Mouse (Mus musculus) neural tube, embryonic 14.5 days (tissue): ENCODE measurements around the gene Plac9a. TPM values are rescaled to one million over a fixed set of nuclear protein-coding genes. Genes with fewer than 3 reads are reported as not detected.
A peak's percentile ranks its signal among the peaks of the same experiment; 100 is the strongest.

Experiments
- ATAC-seq: fragments of 200-750 bp; cut with Nextera tagmentation; 2 replicates; pipeline ENCODE4 v1.8.0; 2017; ENCODE audit warnings: low read depth, mild to moderate bottlenecking, moderate TSS enrichment, moderate library complexity
- H3K27ac ChIP-seq: fragments of 300-500 bp; sonication (generic); 2 replicates; pipeline ENCODE4 v1.5.1; 2014; ENCODE audit warnings: low read depth, mild to moderate bottlenecking, control low read depth, low read length, moderate library complexity, mixed read lengths
- H3K27me3 ChIP-seq: fragments of 300-500 bp; sonication (generic); 2 replicates; pipeline ENCODE4 v1.6.1; 2014; ENCODE audit warnings: low read length; ENCODE audit not compliant: control insufficient read depth, insufficient read depth
- H3K36me3 ChIP-seq: fragments of 300-500 bp; sonication (generic); 2 replicates; pipeline ENCODE4 v1.6.1; 2014; ENCODE audit warnings: low read length, mixed read lengths; ENCODE audit not compliant: control insufficient read depth, insufficient read depth
- H3K4me1 ChIP-seq: fragments of 300-500 bp; sonication (generic); 2 replicates; pipeline ENCODE4 v1.6.1; 2014; ENCODE audit warnings: low read length; ENCODE audit not compliant: control insufficient read depth, insufficient read depth
- H3K4me2 ChIP-seq: fragments of 300-500 bp; sonication (generic); 2 replicates; pipeline ENCODE4 v1.6.1; 2014; ENCODE audit warnings: mild to moderate bottlenecking, low read depth, low read length, control low read depth
- H3K4me3 ChIP-seq: fragments of 300-500 bp; sonication (generic); 2 replicates; pipeline ENCODE4 v1.5.1; 2014; ENCODE audit warnings: low read depth, low read length, control low read depth, mixed read lengths
- H3K9ac ChIP-seq: fragments of 300-500 bp; sonication (generic); replicated peaks from 2 replicates; pipeline ENCODE4 v1.6.1; 2014; ENCODE audit warnings: low read depth, mild to moderate bottlenecking, control low read depth, low read length, mixed read lengths
- H3K9me3 ChIP-seq: fragments of 300-500 bp; sonication (generic); 2 replicates; pipeline ENCODE4 v1.6.1; 2016; ENCODE audit warnings: low read length; ENCODE audit not compliant: control insufficient read depth
- WGBS: fragments of 180-500 bp; shearing (Covaris S2); extraction: QIAGEN DNeasy Blood & Tissue Kit; methylation state at CpG from one replicate; pipeline ENCODE4 v1.1.7; 2014; 5-methylcytosine and 5-hydroxymethylcytosine counted together
- polyA plus RNA-seq: library from polyadenylated mRNA; unstranded; fragments of >200 nt; fragmentation: Nextera tagmentation; extraction: Ambion mirVana; gene quantifications from 2 replicates; pipeline ENCODE4 v1.2.1, GENCODE M21; 2014

Gene Plac9a
- polyA plus RNA-seq, 1 experiment from 2014 or later = not detected

- no peaks in the 10 kb centered on the region for H3K36me3 ChIP-seq
- 97% methylated on average over 4 of the region's 4 CpGs for WGBS
- peaks cover 19% of the 10 kb centered on the region for H3K27me3 ChIP-seq
Observed at GRCm38 (mm10) chr14:25844372-25844771, 58.5 kb downstream of the Plac9a start.

GRCm38 (mm10) chr14:25842688-25843003 lies 60.3 kb downstream of the Plac9a start:
- Histone ChIP-seq H3K9me3 (no peaks in the 10 kb centered on the region), H3K4me2 (peak overlapping the region; percentile 90), H3K27ac (no peak overlapping the region), H3K9ac (no peak overlapping the region), H3K36me3 (no peaks in the 10 kb centered on the region), H3K27me3 (peaks cover 19% of the 10 kb centered on the region), H3K4me3 (peak overlapping the region; percentile 42), H3K4me1 (peaks cover 8% of the 10 kb centered on the region; the same call in 1 of the 2 replicates)
- WGBS = under 1% methylated on average over 12 of the region's 12 CpGs
- no peak for ATAC-seq

More at GRCm38 (mm10) chr14:25844372-25844771, 58.5 kb downstream of the Plac9a start:
- Histone ChIP-seq H3K4me2 (no peak overlapping the region), H3K4me3 (no peak overlapping the region), H3K4me1 (peaks cover 8% of the 10 kb centered on the region; the same call in 1 of the 2 replicates), H3K9me3 (no peaks in the 10 kb centered on the region), H3K27ac (no peak overlapping the region), H3K9ac (no peak overlapping the region)
- no peak for ATAC-seq

GRCm38 (mm10) chr14:25841991-25842687 lies 60.8 kb downstream of the Plac9a start, which contains the start of gene Anxa11:
Gene Anxa11 (plus strand): TSS chr14:25842156.
- H3K27me3 ChIP-seq = peaks cover 19% of the 10 kb centered on the region
- peak; percentile 21; the same call in 1 of the 2 replicates for ATAC-seq
- H3K27ac ChIP-seq = no peak within 1 kb of the TSS
- peaks cover 8% of the 10 kb centered on the region; the same call in 1 of the 2 replicates for H3K4me1 ChIP-seq
- under 1% methylated on average over 53 of the region's 54 CpGs for WGBS
- H3K4me2 ChIP-seq = peak within 1 kb of the TSS; percentile 90
- no peaks in the 10 kb centered on the region for H3K36me3 ChIP-seq
- no peaks in the 10 kb centered on the region for H3K9me3 ChIP-seq
- H3K4me3 ChIP-seq = peak within 1 kb of the TSS; percentile 42
- peak within 1 kb of the TSS; percentile 34 for H3K9ac ChIP-seq

GRCm38 (mm10) chr14:25841579-25841978 lies 61.3 kb downstream of the Plac9a start:
- no peaks in the 10 kb centered on the region for H3K9me3 ChIP-seq
- H3K27ac ChIP-seq = no peak overlapping the region
- H3K9ac ChIP-seq = no peak overlapping the region
- WGBS = 2% methylated on average over 4 of the region's 4 CpGs
- peaks cover 8% of the 10 kb centered on the region; the same call in 1 of the 2 replicates for H3K4me1 ChIP-seq
- no peak for ATAC-seq
- H3K27me3 ChIP-seq = peaks cover 19% of the 10 kb centered on the region
- H3K36me3 ChIP-seq = no peaks in the 10 kb centered on the region
- H3K4me2 ChIP-seq = peak overlapping the region; percentile 90
- H3K4me3 ChIP-seq = peak overlapping the region; percentile 42

GRCm38 (mm10) chr14:25840961-25841360 lies 61.9 kb downstream of the Plac9a start:
- Histone ChIP-seq H3K4me1 (peaks cover 8% of the 10 kb centered on the region; the same call in 1 of the 2 replicates), H3K9ac (no peak overlapping the region), H3K36me3 (no peaks in the 10 kb centered on the region), H3K27ac (no peak overlapping the region), H3K4me3 (no peak overlapping the region), H3K9me3 (no peaks in the 10 kb centered on the region), H3K4me2 (no peak overlapping the region), H3K27me3 (peaks cover 19% of the 10 kb centered on the region)
- ATAC-seq = no peak
- 5% methylated on average over 7 of the region's 7 CpGs for WGBS

- Histone ChIP-seq H3K4me2 (no peak overlapping the region), H3K27ac (no peak overlapping the region), H3K9ac (no peak overlapping the region), H3K4me3 (no peak overlapping the region), H3K27me3 (peaks cover 19% of the 10 kb centered on the region), H3K9me3 (no peaks in the 10 kb centered on the region), H3K4me1 (peaks cover 8% of the 10 kb centered on the region; the same call in 1 of the 2 replicates), H3K36me3 (no peaks in the 10 kb centered on the region)
- 75% methylated on average over 7 of the region's 7 CpGs for WGBS
- ATAC-seq = no peak
Observed at GRCm38 (mm10) chr14:25839791-25840190, 63.1 kb downstream of the Plac9a start.

GRCm38 (mm10) chr14:25838411-25838810 lies 64.5 kb downstream of the Plac9a start:
- no peak overlapping the region for H3K4me2 ChIP-seq
- H3K27ac ChIP-seq = no peak overlapping the region
- no peak overlapping the region for H3K4me3 ChIP-seq
- no peaks in the 10 kb centered on the region for H3K36me3 ChIP-seq
- no peak overlapping the region for H3K9ac ChIP-seq
- no peak for ATAC-seq
- no peaks in the 10 kb centered on the region for H3K9me3 ChIP-seq
- peaks cover 8% of the 10 kb centered on the region; the same call in 1 of the 2 replicates for H3K4me1 ChIP-seq
- 49% methylated on average over 8 of the region's 8 CpGs for WGBS
- H3K27me3 ChIP-seq = peaks cover 15% of the 10 kb centered on the region

Other genes starting within 250 kb of the Plac9a start
- gene Ppif, start 208.9 kb downstream of the Plac9a start, polyA plus RNA-seq = 38.2 and 41.2 TPM in 2 replicates
- gene Zcchc24, start 134.1 kb downstream of the Plac9a start, polyA plus RNA-seq = 11.0 and 17.5 TPM in 2 replicates
- 0.91 and 1.7 TPM in 2 replicates for gene Anxa11, start 60.9 kb downstream of the Plac9a start, polyA plus RNA-seq
- gene Tmem254a, start 24.6 kb upstream of the Plac9a start, polyA plus RNA-seq = 4.8 and 9.1 TPM in 2 replicates
- not detected in 2 replicates for gene Cphx1, start 35.2 kb upstream of the Plac9a start, polyA plus RNA-seq
- gene Duxbl1, start 75.5 kb upstream of the Plac9a start, polyA plus RNA-seq = 1.7 and 3.3 TPM in 2 replicates
- 2.0 and 8.7 TPM in 2 replicates for gene Gm9780, start 139.6 kb upstream of the Plac9a start, polyA plus RNA-seq
- gene Tmem254c, start 164.3 kb upstream of the Plac9a start, polyA plus RNA-seq = 17.4 and 22.3 TPM in 2 replicates
- gene Cphx2, start 178.4 kb upstream of the Plac9a start, polyA plus RNA-seq = not detected in 2 replicates
- not detected in 2 replicates for gene Cphx3, start 179.2 kb upstream of the Plac9a start, polyA plus RNA-seq
- gene Duxbl2, start 215.2 kb upstream of the Plac9a start, polyA plus RNA-seq = 2.6 TPM in 1 of 2 replicates, not detected in the other